ENCODE assay signal across 15 mouse cellular contexts in genomic region chr4:95688159-95688558, GRCm38 (mm10).
"Had no signal": no experiment of that assay in that cellular context is flagged by ENCODE, and none has a peak within 500 bp of the region (broad histone marks: within the 10 kb centered on the region; RNA-seq: fewer than 3 reads in every experiment).

No protein-coding gene starts in this region.

- H3K27ac ChIP-seq: intestine, embryonic 15.5 days; limb, embryonic 13.5 days; liver, embryonic 14.5 days; midbrain, embryonic 13.5 days; stomach, postnatal 0 days had no signal

- H3K9ac ChIP-seq: intestine, embryonic 15.5 days; limb, embryonic 13.5 days; liver, embryonic 14.5 days; liver, postnatal 0 days; lung, embryonic 14.5 days; midbrain, embryonic 13.5 days had no signal

- DNase-seq: kidney, adult 11 months; kidney, adult 9 months; kidney, postnatal 14 days; kidney, postnatal 4 days; left cerebral cortex, postnatal 4 days; liver; liver, postnatal 0 days; lung, embryonic 14.5 days; thymus, postnatal 36 days had no signal

- H3K4me2 ChIP-seq: intestine, embryonic 15.5 days; limb, embryonic 13.5 days; lung, embryonic 14.5 days; midbrain, embryonic 13.5 days had no signal

- H3K4me1 ChIP-seq: intestine, embryonic 15.5 days had no signal

- H3K9me3 ChIP-seq: intestine, embryonic 15.5 days; limb, embryonic 13.5 days; midbrain, embryonic 13.5 days had no signal

- H3K27me3 ChIP-seq: intestine, embryonic 15.5 days; limb, embryonic 13.5 days; midbrain, embryonic 13.5 days had no signal

- ATAC-seq: intestine, embryonic 15.5 days; liver, postnatal 0 days; lung, postnatal 0 days; midbrain, embryonic 13.5 days had no signal

- H3K4me3 ChIP-seq: intestine, embryonic 15.5 days; limb, embryonic 13.5 days; midbrain, embryonic 13.5 days had no signal

- H3K36me3 ChIP-seq: intestine, embryonic 15.5 days; limb, embryonic 13.5 days; midbrain, embryonic 13.5 days had no signal
